Mouse (Mus musculus) neural tube, embryonic 12.5 days (tissue): ENCODE measurements at regions not wholly inside any gene's neighbourhood (a gene's known extent, or its start where the extent isn't known, plus 50 kb on each side); places are given as distances from the start of the nearest gene placed in this dataset.

Experiments
- ATAC-seq: fragments of 200-750 bp; cut with Nextera tagmentation; 2 replicates; pipeline ENCODE4 v1.8.0; 2017; ENCODE audit warnings: low read depth, mild to moderate bottlenecking, moderate TSS enrichment, moderate library complexity; ENCODE audit not compliant: low FRiP score
- H3K27ac ChIP-seq: fragments of 300-500 bp; sonication (generic); 2 replicates; pipeline ENCODE4 v1.5.1; 2016
- H3K27me3 ChIP-seq: fragments of 300-500 bp; sonication (generic); replicated peaks from 2 replicates; pipeline ENCODE4 v1.6.1; 2016; ENCODE audit warnings: mild to moderate bottlenecking
- H3K36me3 ChIP-seq: fragments of 300-500 bp; sonication (generic); 2 replicates; pipeline ENCODE4 v1.6.1; 2016; ENCODE audit warnings: mild to moderate bottlenecking
- H3K4me1 ChIP-seq: fragments of 300-500 bp; sonication (generic); 2 replicates; pipeline ENCODE4 v1.6.1; 2016
- H3K4me2 ChIP-seq: fragments of 300-500 bp; sonication (generic); replicated peaks from 2 replicates; pipeline ENCODE4 v1.6.1; 2016; ENCODE audit warnings: mild to moderate bottlenecking
- H3K4me3 ChIP-seq: fragments of 300-500 bp; sonication (generic); 2 replicates; pipeline ENCODE4 v1.5.1; 2016
- H3K9ac ChIP-seq: fragments of 300-500 bp; sonication (generic); 2 replicates; pipeline ENCODE4 v1.6.1; 2016; ENCODE audit warnings: mild to moderate bottlenecking
- H3K9me3 ChIP-seq: fragments of 300-500 bp; sonication (generic); 2 replicates; pipeline ENCODE4 v1.6.1; 2016; ENCODE audit warnings: mild to moderate bottlenecking
- WGBS: fragments of 180-500 bp; shearing (Covaris S2); methylation state at CpG from one replicate; pipeline ENCODE4 v1.1.7; 2016; 5-methylcytosine and 5-hydroxymethylcytosine counted together

GRCm38 (mm10) chr12:96117553-96117952 is 425.5 kb downstream of the Flrt2 start:
- H3K4me2 ChIP-seq: no peak overlapping the region
- no peak overlapping the region for H3K4me3 ChIP-seq
- ATAC-seq: no peak
- 93% methylated on average over 3 of the region's 3 CpGs for WGBS
- H3K9ac ChIP-seq: no peak overlapping the region
- H3K27me3 ChIP-seq: no peaks in the 10 kb centered on the region
- 0 out of 2 replicates have a peak, but pooled peaks cover 7% of the 10 kb centered on the region for H3K4me1 ChIP-seq
- H3K9me3 ChIP-seq: no peaks in the 10 kb centered on the region
- H3K27ac ChIP-seq: no peak overlapping the region
- H3K36me3 ChIP-seq: no peaks in the 10 kb centered on the region

DNA sequence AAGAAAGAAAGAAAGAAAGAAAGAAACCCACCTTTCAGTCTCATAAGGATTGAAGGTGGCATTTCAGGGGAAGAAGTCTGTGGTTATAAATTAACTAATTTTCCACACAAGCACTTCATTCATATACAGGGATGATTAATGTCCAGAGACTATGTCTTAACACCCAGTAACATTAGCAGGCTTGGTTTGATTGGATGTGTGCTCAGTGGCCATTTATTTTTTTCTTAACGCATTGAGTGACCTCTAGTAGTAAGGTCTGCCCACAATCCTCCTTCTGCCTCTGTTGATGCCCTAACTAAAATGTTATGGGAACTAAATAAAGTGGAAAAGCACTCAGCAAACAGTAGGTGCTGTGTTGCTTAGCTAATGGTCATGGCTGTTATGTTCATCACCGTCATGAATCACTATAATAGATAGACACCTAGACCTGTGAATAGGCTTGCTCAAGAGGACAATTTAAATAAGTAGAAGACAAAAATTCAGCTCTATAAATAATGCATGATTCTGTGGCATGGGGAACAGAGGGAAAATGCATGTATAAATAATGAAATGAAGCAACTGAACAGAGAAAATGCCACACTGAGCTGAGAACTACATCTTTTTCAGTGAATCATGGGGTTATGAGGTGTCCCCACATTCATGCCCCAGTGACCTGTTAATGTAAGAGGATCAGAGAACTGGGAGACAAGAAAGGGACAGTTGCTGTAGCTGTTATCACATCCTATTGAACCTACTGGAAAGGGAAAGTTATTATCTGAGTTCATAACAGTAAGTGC is 432.3 kb downstream of the Flrt2 start:
- Histone ChIP-seq H3K4me2 (no peak overlapping the region), H3K36me3 (no peaks in the 10 kb centered on the region), H3K9me3 (no peaks in the 10 kb centered on the region), H3K4me3 (no peak overlapping the region), H3K9ac (no peak overlapping the region), H3K4me1 (no peaks in the 10 kb centered on the region), H3K27me3 (no peaks in the 10 kb centered on the region), H3K27ac (no peak overlapping the region)
- ATAC-seq: peak; percentile 58; the same call in 1 of the 2 replicates
- WGBS: 32% methylated on average over 2 of the region's 2 CpGs

GRCm38 (mm10) chr12:96129870-96130454 is 437.9 kb downstream of the Flrt2 start:
- no peak overlapping the region for H3K9ac ChIP-seq
- H3K4me1 ChIP-seq: no peaks in the 10 kb centered on the region
- H3K9me3 ChIP-seq: no peaks in the 10 kb centered on the region
- H3K36me3 ChIP-seq: no peaks in the 10 kb centered on the region
- no peak overlapping the region for H3K27ac ChIP-seq
- WGBS: 25% methylated on average over 4 of the region's 4 CpGs
- H3K27me3 ChIP-seq: no peaks in the 10 kb centered on the region
- no peak overlapping the region for H3K4me2 ChIP-seq
- H3K4me3 ChIP-seq: no peak overlapping the region
- ATAC-seq: peak; percentile 64

GRCm38 (mm10) chr12:96130796-96131512 is 438.9 kb downstream of the Flrt2 start:
- H3K9ac ChIP-seq: no peak overlapping the region
- H3K4me1 ChIP-seq: no peaks in the 10 kb centered on the region
- H3K36me3 ChIP-seq: no peaks in the 10 kb centered on the region
- no peak overlapping the region for H3K4me3 ChIP-seq
- H3K9me3 ChIP-seq: no peaks in the 10 kb centered on the region
- no peaks in the 10 kb centered on the region for H3K27me3 ChIP-seq
- no peak overlapping the region for H3K4me2 ChIP-seq
- 37% methylated on average over 9 of the region's 9 CpGs for WGBS
- peak; percentile 78 for ATAC-seq
- H3K27ac ChIP-seq: no peak overlapping the region

- H3K36me3 ChIP-seq: no peaks in the 10 kb centered on the region
- H3K4me2 ChIP-seq: no peak overlapping the region
- ATAC-seq: no peak
- no peak overlapping the region for H3K4me3 ChIP-seq
- H3K9ac ChIP-seq: no peak overlapping the region
- WGBS: 52% methylated on average over 5 of the region's 5 CpGs
- no peak overlapping the region for H3K27ac ChIP-seq
- no peaks in the 10 kb centered on the region for H3K27me3 ChIP-seq
- no peaks in the 10 kb centered on the region for H3K9me3 ChIP-seq
- H3K4me1 ChIP-seq: no peaks in the 10 kb centered on the region
Observed at GRCm38 (mm10) chr12:96134136-96134535, 442.1 kb downstream of the Flrt2 start.

DNA sequence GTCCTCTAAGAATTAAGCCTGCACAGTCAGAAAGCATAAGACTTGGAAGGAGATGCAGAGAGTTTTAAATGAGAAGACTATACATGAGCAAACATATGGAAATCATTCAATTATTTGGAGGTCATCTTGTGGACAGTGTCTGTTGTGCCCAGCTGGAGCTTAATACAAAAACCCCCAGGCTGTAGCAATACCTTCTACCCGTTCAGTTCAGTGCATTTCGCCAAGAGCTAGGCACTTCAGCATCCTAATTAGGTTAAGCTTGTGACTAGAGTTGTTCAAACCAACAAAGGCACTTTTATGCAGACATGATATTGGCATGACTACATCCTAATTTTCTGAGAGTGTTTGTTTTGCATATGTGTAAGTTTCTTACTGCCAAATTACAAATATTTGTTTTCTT is 449.7 kb downstream of the Flrt2 start:
- WGBS: 67% methylated on average over 2 of the region's 2 CpGs
- Histone ChIP-seq H3K4me3 (no peak overlapping the region), H3K9me3 (no peaks in the 10 kb centered on the region), H3K27me3 (no peaks in the 10 kb centered on the region), H3K4me2 (no peak overlapping the region), H3K36me3 (no peaks in the 10 kb centered on the region), H3K4me1 (no peaks in the 10 kb centered on the region), H3K27ac (no peak overlapping the region), H3K9ac (no peak overlapping the region)
- ATAC-seq: no peak

DNA sequence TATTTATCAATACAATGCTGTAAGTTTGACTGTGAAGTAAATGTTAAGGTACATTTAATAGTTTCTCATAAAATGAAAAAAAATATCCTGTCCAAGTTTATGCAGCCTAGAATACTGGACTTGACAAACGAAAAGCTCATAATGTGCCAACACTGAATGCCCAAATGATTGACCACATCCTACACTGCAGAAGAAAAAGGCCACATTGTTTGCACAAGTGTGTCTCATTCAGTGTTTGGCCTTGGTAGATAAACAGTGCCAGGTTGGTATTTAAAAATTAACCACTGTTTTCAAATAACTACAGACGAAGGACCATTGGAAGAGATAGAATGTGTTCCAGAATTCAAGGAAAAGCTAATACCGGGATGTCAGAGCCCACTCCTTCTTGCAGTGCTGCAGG is 462.1 kb downstream of the Flrt2 start:
- no peak overlapping the region for H3K4me2 ChIP-seq
- ATAC-seq: no peak
- WGBS: 70% methylated on average over 3 of the region's 3 CpGs

GRCm38 (mm10) chr12:96167551-96167950 is 475.5 kb downstream of the Flrt2 start:
- 86% methylated on average over 1 of the region's 1 CpGs for WGBS

More for the DNA sequence above, 462.1 kb downstream of the Flrt2 start:
- Histone ChIP-seq H3K36me3 (no peaks in the 10 kb centered on the region), H3K4me1 (no peaks in the 10 kb centered on the region), H3K27ac (no peak overlapping the region), H3K4me3 (no peak overlapping the region), H3K9me3 (no peaks in the 10 kb centered on the region), H3K27me3 (no peaks in the 10 kb centered on the region), H3K9ac (no peak overlapping the region)

DNA sequence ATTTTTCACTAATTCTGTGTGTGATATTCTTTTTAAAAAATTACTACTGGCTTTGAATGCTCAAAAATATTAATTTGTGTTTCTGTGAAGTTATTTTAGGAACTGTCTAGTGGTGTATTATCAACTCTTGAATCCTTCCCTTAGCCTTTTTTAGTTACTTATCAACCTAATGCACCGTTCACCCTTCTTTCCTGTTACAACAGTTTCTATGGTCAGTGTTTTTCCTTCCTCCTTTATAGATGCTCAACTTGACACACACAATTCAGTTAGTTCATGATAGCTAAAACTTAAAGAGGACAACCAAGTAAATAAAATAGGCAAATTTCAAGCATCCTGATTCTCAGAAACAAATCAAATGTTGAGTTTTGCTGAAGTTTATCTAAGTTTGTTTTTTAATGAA is 506.9 kb downstream of the Flrt2 start:
- no peak overlapping the region for H3K4me2 ChIP-seq
- WGBS: 78% methylated on average over 1 of the region's 1 CpGs
- H3K36me3 ChIP-seq: no peaks in the 10 kb centered on the region
- H3K9ac ChIP-seq: no peak overlapping the region
- H3K27ac ChIP-seq: no peak overlapping the region
- ATAC-seq: no peak
- no peaks in the 10 kb centered on the region for H3K4me1 ChIP-seq
- no peak overlapping the region for H3K4me3 ChIP-seq
- H3K9me3 ChIP-seq: no peaks in the 10 kb centered on the region
- no peaks in the 10 kb centered on the region for H3K27me3 ChIP-seq

More at GRCm38 (mm10) chr12:96167551-96167950, 475.5 kb downstream of the Flrt2 start:
- Histone ChIP-seq H3K9ac (no peak overlapping the region), H3K4me1 (no peaks in the 10 kb centered on the region), H3K4me3 (no peak overlapping the region), H3K9me3 (no peaks in the 10 kb centered on the region), H3K4me2 (no peak overlapping the region), H3K27ac (no peak overlapping the region), H3K36me3 (no peaks in the 10 kb centered on the region), H3K27me3 (no peaks in the 10 kb centered on the region)
- no peak for ATAC-seq

- no peaks in the 10 kb centered on the region for H3K4me1 ChIP-seq
- H3K36me3 ChIP-seq: no peaks in the 10 kb centered on the region
- H3K9me3 ChIP-seq: no peaks in the 10 kb centered on the region
- H3K4me2 ChIP-seq: no peak overlapping the region
- no peak overlapping the region for H3K9ac ChIP-seq
- ATAC-seq: no peak
- no peaks in the 10 kb centered on the region for H3K27me3 ChIP-seq
- H3K4me3 ChIP-seq: no peak overlapping the region
- no peak overlapping the region for H3K27ac ChIP-seq
- WGBS: 90% methylated on average over 1 of the region's 1 CpGs
Observed at GRCm38 (mm10) chr12:96201855-96202254, 509.8 kb downstream of the Flrt2 start.

- Histone ChIP-seq H3K27me3 (no peaks in the 10 kb centered on the region), H3K9me3 (no peaks in the 10 kb centered on the region), H3K4me3 (no peak overlapping the region), H3K4me1 (no peaks in the 10 kb centered on the region), H3K9ac (no peak overlapping the region), H3K36me3 (no peaks in the 10 kb centered on the region), H3K27ac (no peak overlapping the region), H3K4me2 (no peak overlapping the region)
- ATAC-seq: no peak
- 83% methylated on average over 1 of the region's 1 CpGs for WGBS
Observed at GRCm38 (mm10) chr12:96226446-96226845, 534.4 kb downstream of the Flrt2 start.

- Histone ChIP-seq H3K27ac (no peak overlapping the region), H3K9me3 (no peaks in the 10 kb centered on the region), H3K27me3 (no peaks in the 10 kb centered on the region), H3K4me2 (no peak overlapping the region), H3K9ac (no peak overlapping the region), H3K4me3 (no peak overlapping the region), H3K4me1 (no peaks in the 10 kb centered on the region), H3K36me3 (no peaks in the 10 kb centered on the region)
- no peak for ATAC-seq
- WGBS: 91% methylated on average over 3 of the region's 3 CpGs
Observed at GRCm38 (mm10) chr12:96228714-96229113, 536.7 kb downstream of the Flrt2 start.
